Mouse (Mus musculus) bone marrow, adult 2 months (tissue): ENCODE data around the gene Ppp1cc.

ENCODE experiments used
- CTCF ChIP-seq: fragments of 200-500 bp; IDR thresholded peaks from 2 replicates; pipeline ENCODE4 v1.5.1; 2011; ENCODE audit warnings: low read length, control low read depth; ENCODE audit not compliant: control insufficient read depth, insufficient read depth
- POLR2A ChIP-seq: fragments of 200-500 bp; IDR thresholded peaks from 2 replicates; pipeline ENCODE4 v1.6.1; 2011; ENCODE audit warnings: low read depth, mild to moderate bottlenecking, control low read depth, low read length, borderline replicate concordance; ENCODE audit not compliant: control insufficient read depth

DNA sequence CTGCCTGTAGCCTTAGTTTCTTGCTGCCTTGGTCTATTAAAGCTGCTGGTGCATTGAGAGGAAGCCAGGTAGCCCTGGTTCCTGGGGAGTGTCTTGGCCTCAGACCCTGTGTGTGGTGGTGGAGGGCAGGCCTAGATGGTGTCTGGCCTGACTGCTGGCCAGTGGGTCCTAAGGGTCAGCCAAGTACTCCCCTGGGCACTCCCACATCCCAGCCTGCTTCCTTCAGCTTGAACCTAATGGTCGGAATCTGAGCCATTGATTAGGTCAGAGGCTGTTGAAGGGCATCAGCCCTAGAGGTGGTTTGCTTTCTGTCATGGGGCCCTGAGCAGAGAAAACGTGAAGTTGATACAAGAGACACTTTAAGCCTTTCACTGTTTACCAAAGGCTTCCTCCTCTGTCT, 17.3 kb downstream of the Ppp1cc start:
- TF ChIP-seq POLR2A = no peak
- TF ChIP-seq CTCF = no peak
